Mouse (Mus musculus) myocyte (in vitro differentiated cells): ENCODE data around the gene Ddx10.

Experiments used
- CEBPB ChIP-seq: IDR thresholded peaks from 2 replicates; pipeline ENCODE4 v1.6.1; 2011; ENCODE audit warnings: mild to moderate bottlenecking, moderate library complexity; ENCODE audit not compliant: poor library complexity, insufficient read depth, severe bottlenecking
- POLR2A ChIP-seq: IDR thresholded peaks from one replicate; pipeline ENCODE4 v1.6.1; 2011; ENCODE audit warnings: low read depth, mild to moderate bottlenecking, control low read depth, moderate library complexity; ENCODE audit not compliant: insufficient read length
- USF1 ChIP-seq: IDR thresholded peaks from one replicate; pipeline ENCODE4 v1.6.1; 2011; ENCODE audit warnings: low read depth, mild to moderate bottlenecking, control low read depth, moderate library complexity

GRCm38 (mm10) chr9:53070875-53071524 is 176.9 kb downstream of the Ddx10 start:
- no peak for TF ChIP-seq USF1
- no peak for TF ChIP-seq POLR2A
- TF ChIP-seq CEBPB: no peak
